Mouse (Mus musculus): ENCODE results near the gene Gnai2. TPM values are rescaled to one million over a fixed set of nuclear protein-coding genes. Genes with fewer than 3 reads are reported as not detected.
A peak's percentile ranks its signal among the peaks of the same experiment; 100 is the strongest.
"Not testable (repeated sequence)": the region's sequence is repeated elsewhere in the genome, so short reads cannot be mapped to it uniquely, and the experiment has no call there.

Gene Gnai2
- total and polyA plus RNA-seq, 3 experiments, result 232 to 657 (median 375) TPM

DNA sequence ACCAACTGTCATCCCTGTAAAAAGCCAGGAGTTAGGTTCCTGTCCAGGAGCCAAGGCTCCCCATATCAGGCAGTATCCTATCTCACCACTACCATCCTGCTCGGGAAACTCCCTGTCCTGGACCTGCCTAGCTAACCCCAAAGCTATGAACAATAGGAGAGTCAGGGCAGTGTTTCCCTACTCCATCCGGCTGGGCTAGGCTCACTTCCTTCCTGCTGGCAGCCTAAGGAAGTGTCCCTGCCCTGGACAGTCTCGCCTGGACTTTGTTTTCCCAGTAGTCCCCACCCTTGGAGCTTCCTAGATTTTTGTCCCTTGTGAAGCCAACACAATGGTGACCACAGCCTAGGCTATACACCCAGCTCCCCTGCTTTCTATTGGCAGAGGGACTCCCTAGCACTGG is 68.3 kb downstream of the Gnai2 start:
- Histone ChIP-seq H3K9me3 (replicated peaks) (no peaks in the 10 kb centered on the region), H3K27me3 (ENCODE audit: insufficient read depth, low read length) (no peaks in the 10 kb centered on the region), H3K4me1 (ENCODE audit: insufficient read depth, low read depth, low read length) (peaks cover 87% of the 10 kb centered on the region), H3K4me3 (ENCODE audit: low read depth, low read length) (no peak overlapping the region), H3K36me3 (replicated peaks) (peaks cover 66% of the 10 kb centered on the region)
- ATAC-seq (ENCODE audit: extremely low read depth, insufficient number of reproducible peaks, low FRiP score, poor library complexity, severe bottlenecking), result no peak
- TF ChIP-seq GATA1 (IDR thresholded peaks at IDR 0.05; ENCODE audit: borderline replicate concordance, low read length) (no peak), GATA2 (IDR thresholded peaks at IDR 0.05; ENCODE audit: borderline replicate concordance, low read depth, low read length) (no peak), TAL1 (conservative IDR thresholded peaks at IDR 0.05; ENCODE audit: low read depth, low read length) (no peak), POLR2AphosphoS5 (IDR thresholded peaks at IDR 0.05; ENCODE audit: insufficient replicate concordance, low read depth, low read length) (no peak), CTCF (IDR thresholded peaks at IDR 0.05; ENCODE audit: low read depth, low read length) (no peak)
- DNase-seq (ENCODE audit: low spot score), result no peak

DNA sequence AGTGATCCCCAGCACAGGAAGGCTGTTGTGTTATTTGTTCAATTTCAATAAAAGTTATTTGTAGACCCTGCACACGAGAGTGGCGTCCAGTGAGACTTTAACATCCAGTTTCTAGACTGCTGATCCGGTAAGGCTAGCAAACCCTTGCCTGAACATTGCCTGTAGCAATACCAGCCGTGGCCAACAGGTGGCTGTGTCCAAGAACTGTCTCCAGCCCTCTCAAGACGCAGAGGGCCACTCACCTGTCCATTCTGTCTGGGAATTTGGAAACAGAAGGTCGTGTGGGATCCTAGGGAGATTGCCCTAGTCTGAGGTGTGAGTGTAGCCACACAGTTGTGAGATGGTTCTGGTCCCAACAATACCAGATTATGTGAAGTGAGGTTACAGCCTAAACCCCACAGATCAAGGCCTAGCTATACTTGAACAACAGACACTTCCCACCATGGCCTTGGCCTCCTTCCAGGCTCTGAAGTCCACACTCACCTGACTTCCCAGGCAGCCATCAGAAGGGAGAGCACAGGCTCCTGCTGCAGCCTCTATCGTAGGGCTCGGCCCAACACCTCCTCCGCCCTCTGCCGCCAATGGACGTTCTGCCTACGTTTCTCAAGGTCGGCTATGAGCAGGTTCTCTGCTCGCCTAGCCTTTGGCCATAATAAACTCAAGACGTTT is 69.0 kb downstream of the Gnai2 start:
- no peak overlapping the region for H3K4me3 ChIP-seq (ENCODE audit: low read depth, low read length)
- H3K4me1 ChIP-seq (ENCODE audit: insufficient read depth, low read depth, low read length), result peaks cover 87% of the 10 kb centered on the region
- peaks cover 66% of the 10 kb centered on the region for H3K36me3 ChIP-seq (replicated peaks)
- H3K27me3 ChIP-seq (ENCODE audit: insufficient read depth, low read length), result no peaks in the 10 kb centered on the region
- H3K9me3 ChIP-seq (replicated peaks), result no peaks in the 10 kb centered on the region
- DNase-seq (ENCODE audit: low spot score) (no peak), ATAC-seq (ENCODE audit: extremely low read depth, insufficient number of reproducible peaks, low FRiP score, poor library complexity, severe bottlenecking) (no peak)
- TF ChIP-seq CTCF (IDR thresholded peaks at IDR 0.05; ENCODE audit: low read depth, low read length), result peak; percentile 94
- no peak for TF ChIP-seq GATA1 (IDR thresholded peaks at IDR 0.05; ENCODE audit: borderline replicate concordance, low read length)

DNA sequence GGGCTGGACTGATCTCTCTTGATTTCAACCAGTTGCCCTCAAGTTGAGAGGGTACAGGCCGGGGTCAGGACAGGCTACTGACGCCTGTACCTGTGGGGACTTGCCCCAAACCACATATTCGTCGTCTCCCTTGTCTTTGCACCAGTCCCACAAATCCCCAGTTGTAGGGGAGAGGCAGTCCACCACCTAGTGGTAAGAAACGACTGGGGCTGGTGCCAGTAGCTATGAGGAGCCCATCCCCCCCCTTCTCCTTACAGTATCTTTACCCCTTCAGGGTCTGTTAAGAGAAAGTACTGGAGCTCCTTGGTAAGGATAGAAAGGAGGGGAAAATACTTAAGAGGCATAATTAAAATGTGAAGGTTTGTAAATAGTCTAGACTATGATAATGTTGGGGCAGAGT is 69.6 kb downstream of the Gnai2 start:
- DNase-seq (ENCODE audit: low spot score); ATAC-seq (ENCODE audit: extremely low read depth, insufficient number of reproducible peaks, low FRiP score, poor library complexity, severe bottlenecking); H3K4me3 ChIP-seq (ENCODE audit: low read depth, low read length); H3K9me3 ChIP-seq (replicated peaks); H3K27me3 ChIP-seq (ENCODE audit: insufficient read depth, low read length): not testable (repeated sequence)
- Histone ChIP-seq H3K36me3 (replicated peaks) (peaks cover 66% of the 10 kb centered on the region), H3K4me1 (ENCODE audit: insufficient read depth, low read depth, low read length) (peaks cover 83% of the 10 kb centered on the region)

Other genes starting within 250 kb of the Gnai2 start
- not detected in 2 replicates for gene Cacna2d2, start 235.8 kb downstream of the Gnai2 start, total RNA-seq (2014; fragmentation: Nextera tagmentation)
- 0.05 and 0.06 TPM in 2 replicates for gene Cacna2d2, start 235.8 kb downstream of the Gnai2 start, total RNA-seq (2017)
- gene Cacna2d2, start 235.8 kb downstream of the Gnai2 start, polyA plus RNA-seq (2012), result 0.09 TPM in 1 of 2 replicates, not detected in the other
- gene Tmem115, start 101.4 kb downstream of the Gnai2 start, total RNA-seq (2014; fragmentation: Nextera tagmentation), result 20.5 and 22.1 TPM in 2 replicates
- gene Tmem115, start 101.4 kb downstream of the Gnai2 start, total RNA-seq (2017), result 16.6 and 18.0 TPM in 2 replicates
- 23.2 and 27.1 TPM in 2 replicates for gene Tmem115, start 101.4 kb downstream of the Gnai2 start, polyA plus RNA-seq (2012)
- 1.9 TPM in 1 of 2 replicates, not detected in the other for gene Cyb561d2, start 93.2 kb downstream of the Gnai2 start, total RNA-seq (2014; fragmentation: Nextera tagmentation)
- 23.1 and 30.2 TPM in 2 replicates for gene Cyb561d2, start 93.2 kb downstream of the Gnai2 start, total RNA-seq (2017)
- gene Cyb561d2, start 93.2 kb downstream of the Gnai2 start, polyA plus RNA-seq (2012), result 10.6 and 11.7 TPM in 2 replicates
- gene Nprl2, start 93.1 kb downstream of the Gnai2 start, total RNA-seq (2014; fragmentation: Nextera tagmentation), result 16.3 and 22.6 TPM in 2 replicates
- 18.4 and 35.0 TPM in 2 replicates for gene Nprl2, start 93.1 kb downstream of the Gnai2 start, total RNA-seq (2017)
- 1.4 and 1.7 TPM in 2 replicates for gene Nprl2, start 93.1 kb downstream of the Gnai2 start, polyA plus RNA-seq (2012)
- gene Zmynd10, start 88.1 kb downstream of the Gnai2 start, total RNA-seq (2014; fragmentation: Nextera tagmentation), result 1.1 TPM in 1 of 2 replicates, not detected in the other
- 6.2 and 7.3 TPM in 2 replicates for gene Zmynd10, start 88.1 kb downstream of the Gnai2 start, total RNA-seq (2017)
- gene Zmynd10, start 88.1 kb downstream of the Gnai2 start, polyA plus RNA-seq (2012), result 1.1 TPM in 2 replicates
- 15.4 and 19.4 TPM in 2 replicates for gene Rassf1, start 83.8 kb downstream of the Gnai2 start, total RNA-seq (2014; fragmentation: Nextera tagmentation)
- 29.5 and 35.4 TPM in 2 replicates for gene Rassf1, start 83.8 kb downstream of the Gnai2 start, total RNA-seq (2017)
- 10.7 and 12.1 TPM in 2 replicates for gene Rassf1, start 83.8 kb downstream of the Gnai2 start, polyA plus RNA-seq (2012)
- 30.4 and 33.1 TPM in 2 replicates for gene Tusc2, start 72.1 kb downstream of the Gnai2 start, total RNA-seq (2014; fragmentation: Nextera tagmentation)
- 16.0 and 21.3 TPM in 2 replicates for gene Tusc2, start 72.1 kb downstream of the Gnai2 start, total RNA-seq (2017)
- gene Tusc2, start 72.1 kb downstream of the Gnai2 start, polyA plus RNA-seq (2012), result 24.4 and 45.3 TPM in 2 replicates
- gene Hyal2, start 67.4 kb downstream of the Gnai2 start, total RNA-seq (2014; fragmentation: Nextera tagmentation), result 11.7 and 16.8 TPM in 2 replicates
- gene Hyal2, start 67.4 kb downstream of the Gnai2 start, total RNA-seq (2017), result 4.2 and 5.5 TPM in 2 replicates
- gene Hyal2, start 67.4 kb downstream of the Gnai2 start, polyA plus RNA-seq (2012), result 28.9 and 33.9 TPM in 2 replicates
- 6.6 and 7.3 TPM in 2 replicates for gene Hyal1, start 58.4 kb downstream of the Gnai2 start, total RNA-seq (2014; fragmentation: Nextera tagmentation)
- gene Hyal1, start 58.4 kb downstream of the Gnai2 start, total RNA-seq (2017), result 1.9 and 2.3 TPM in 2 replicates
- 1.4 and 2.2 TPM in 2 replicates for gene Hyal1, start 58.4 kb downstream of the Gnai2 start, polyA plus RNA-seq (2012)
- 17.1 and 17.4 TPM in 2 replicates for gene Naa80, start 56.5 kb downstream of the Gnai2 start, total RNA-seq (2014; fragmentation: Nextera tagmentation)
- gene Naa80, start 56.5 kb downstream of the Gnai2 start, total RNA-seq (2017), result 13.1 and 14.6 TPM in 2 replicates
- gene Naa80, start 56.5 kb downstream of the Gnai2 start, polyA plus RNA-seq (2012), result 53.5 and 53.8 TPM in 2 replicates
- 4.6 and 7.7 TPM in 2 replicates for gene Hyal3, start 54.5 kb downstream of the Gnai2 start, total RNA-seq (2014; fragmentation: Nextera tagmentation)
- gene Hyal3, start 54.5 kb downstream of the Gnai2 start, total RNA-seq (2017), result 1.1 and 1.4 TPM in 2 replicates
- 0.29 and 0.53 TPM in 2 replicates for gene Hyal3, start 54.5 kb downstream of the Gnai2 start, polyA plus RNA-seq (2012)
- gene Ifrd2, start 47.7 kb downstream of the Gnai2 start, total RNA-seq (2014; fragmentation: Nextera tagmentation), result 178 and 183 TPM in 2 replicates
- 76.0 and 76.7 TPM in 2 replicates for gene Ifrd2, start 47.7 kb downstream of the Gnai2 start, total RNA-seq (2017)
- gene Ifrd2, start 47.7 kb downstream of the Gnai2 start, polyA plus RNA-seq (2012), result 153 and 156 TPM in 2 replicates
- gene Sema3b, start 26.1 kb downstream of the Gnai2 start, total RNA-seq (2014; fragmentation: Nextera tagmentation), result not detected in 2 replicates
- 0.27 TPM in 1 of 2 replicates, not detected in the other for gene Sema3b, start 26.1 kb downstream of the Gnai2 start, total RNA-seq (2017)
- not detected in 2 replicates for gene Sema3b, start 26.1 kb downstream of the Gnai2 start, polyA plus RNA-seq (2012)
- gene Slc38a3, start 34.2 kb upstream of the Gnai2 start, total RNA-seq (2014; fragmentation: Nextera tagmentation), result not detected in 2 replicates
- gene Slc38a3, start 34.2 kb upstream of the Gnai2 start, total RNA-seq (2017), result 0.11 and 0.12 TPM in 2 replicates
- not detected in 2 replicates for gene Slc38a3, start 34.2 kb upstream of the Gnai2 start, polyA plus RNA-seq (2012)
- not detected in 2 replicates for gene Gnat1, start 44.3 kb upstream of the Gnai2 start, total RNA-seq (2014; fragmentation: Nextera tagmentation)
- 0.05 TPM in 1 of 2 replicates, not detected in the other for gene Gnat1, start 44.3 kb upstream of the Gnai2 start, total RNA-seq (2017)
- not detected in 2 replicates for gene Gnat1, start 44.3 kb upstream of the Gnai2 start, polyA plus RNA-seq (2012)
- not detected in 2 replicates for gene Sema3f, start 75.1 kb upstream of the Gnai2 start, total RNA-seq (2014; fragmentation: Nextera tagmentation)
- gene Sema3f, start 75.1 kb upstream of the Gnai2 start, total RNA-seq (2017), result 0.11 and 0.52 TPM in 2 replicates
- gene Sema3f, start 75.1 kb upstream of the Gnai2 start, polyA plus RNA-seq (2012), result 0.07 and 0.09 TPM in 2 replicates
- 355 and 467 TPM in 2 replicates for gene Rbm5, start 135.6 kb upstream of the Gnai2 start, total RNA-seq (2014; fragmentation: Nextera tagmentation)
- gene Rbm5, start 135.6 kb upstream of the Gnai2 start, total RNA-seq (2017), result 261 and 271 TPM in 2 replicates
- gene Rbm5, start 135.6 kb upstream of the Gnai2 start, polyA plus RNA-seq (2012), result 14.3 and 23.4 TPM in 2 replicates
- gene Rbm6, start 237.9 kb upstream of the Gnai2 start, total RNA-seq (2014; fragmentation: Nextera tagmentation), result 120 and 184 TPM in 2 replicates
- gene Rbm6, start 237.9 kb upstream of the Gnai2 start, total RNA-seq (2017), result 91.6 and 105 TPM in 2 replicates
- gene Rbm6, start 237.9 kb upstream of the Gnai2 start, polyA plus RNA-seq (2012), result 15.8 and 38.7 TPM in 2 replicates